Mouse (Mus musculus) C2C12 (cell line): ENCODE results near the gene Dph1.

Experiments
- CEBPB ChIP-seq: IDR thresholded peaks from one replicate; pipeline ENCODE4 v1.6.1; 2011; ENCODE audit warnings: low read depth, mild to moderate bottlenecking, control low read depth, moderate library complexity
- CTCF ChIP-seq: IDR thresholded peaks from one replicate; pipeline ENCODE4 v1.5.1; 2011; ENCODE audit not compliant: control insufficient read depth, insufficient read depth, insufficient read length
- FOSL1 ChIP-seq: IDR thresholded peaks from one replicate; pipeline ENCODE4 v1.8.0; 2011; ENCODE audit warnings: mild to moderate bottlenecking, low read length; ENCODE audit not compliant: poor library complexity, insufficient read depth, severe bottlenecking
- MAX ChIP-seq: IDR thresholded peaks from one replicate; pipeline ENCODE4 v1.6.1; 2011; ENCODE audit warnings: mild to moderate bottlenecking, control low read depth
- MYOD1 ChIP-seq: IDR thresholded peaks from one replicate; pipeline ENCODE4 v1.6.1; 2011; ENCODE audit warnings: low read depth; ENCODE audit not compliant: control insufficient read depth, insufficient read length
- USF1 ChIP-seq: IDR thresholded peaks from one replicate; pipeline ENCODE4 v1.6.1; 2011; ENCODE audit warnings: low read depth, mild to moderate bottlenecking, control low read depth, moderate library complexity

GRCm38 (mm10) chr11:75173095-75173798, 17.8 kb downstream of the Dph1 start:
- TF ChIP-seq CTCF (no peak), USF1 (no peak), MYOD1 (no peak), MAX (no peak), CEBPB (no peak), FOSL1 (no peak)
